Mouse (Mus musculus) CD8-positive naive resting alpha-beta T cell, adult 2 months (primary cell): ENCODE results near the gene Bean1.
"Not testable (repeated sequence)": the region's sequence is repeated elsewhere in the genome, so short reads cannot be mapped to it uniquely, and the experiment has no call there.

ENCODE experiments used
- DNase-seq, 2 experiments: peaks; one replicate each; pipeline ENCODE4 v3.0.0; 2022; ENCODE audit warnings: low read depth in 2 of 2, low spot score in 2 of 2

Bean1 gene

DNA sequence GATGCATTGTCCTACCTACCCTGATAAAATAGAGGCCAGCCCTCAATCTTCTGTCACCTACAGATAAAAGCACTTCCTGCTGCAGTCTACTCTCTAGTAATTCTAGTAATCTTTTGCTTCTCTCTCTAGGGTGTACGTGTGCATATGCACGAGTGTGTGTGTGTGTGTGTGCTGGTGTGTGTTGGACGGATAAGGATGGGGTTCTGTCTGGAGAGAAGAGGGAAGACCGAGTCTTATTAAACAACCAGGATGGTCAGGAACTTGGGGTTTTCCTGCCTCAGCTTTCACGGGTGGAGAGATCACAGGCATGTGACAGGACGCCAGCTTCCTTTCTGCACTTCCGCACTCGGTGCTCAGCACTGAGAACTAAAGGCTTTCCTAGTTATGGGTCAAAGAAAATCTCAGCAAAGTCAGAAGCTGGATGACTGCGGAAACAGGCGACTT lies 69.2 kb downstream of the Bean1 start:
- DNase-seq: peak; percentile 39 to 48

DNA sequence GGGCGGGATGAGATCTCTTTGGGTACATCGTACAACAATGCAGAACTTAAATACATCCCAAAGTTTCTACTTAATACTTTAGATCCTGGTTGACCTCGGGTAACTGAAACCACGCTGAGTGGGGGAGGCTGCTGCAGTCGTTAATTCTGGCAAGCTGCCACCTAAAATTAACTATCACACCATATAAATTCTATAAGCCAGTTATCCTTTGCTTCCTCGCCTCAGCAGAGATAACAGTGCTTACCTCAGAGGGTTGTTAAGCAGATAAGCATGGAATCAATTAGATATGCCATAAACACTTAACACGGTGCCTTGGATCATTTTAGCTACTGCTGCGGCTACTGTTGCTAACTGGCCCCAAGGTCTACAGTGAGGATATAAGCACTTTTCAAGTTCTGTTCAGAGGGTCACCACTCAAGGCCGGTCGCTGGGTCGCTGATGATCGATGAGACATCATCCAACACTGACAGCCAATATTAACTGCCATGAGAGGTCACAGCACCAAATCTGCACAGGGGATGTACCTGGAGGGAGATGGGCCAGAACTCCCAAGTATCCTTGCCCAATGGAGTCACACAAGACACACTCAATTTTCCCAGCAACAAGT lies 71.9 kb downstream of the Bean1 start:
- no peak for DNase-seq

DNA sequence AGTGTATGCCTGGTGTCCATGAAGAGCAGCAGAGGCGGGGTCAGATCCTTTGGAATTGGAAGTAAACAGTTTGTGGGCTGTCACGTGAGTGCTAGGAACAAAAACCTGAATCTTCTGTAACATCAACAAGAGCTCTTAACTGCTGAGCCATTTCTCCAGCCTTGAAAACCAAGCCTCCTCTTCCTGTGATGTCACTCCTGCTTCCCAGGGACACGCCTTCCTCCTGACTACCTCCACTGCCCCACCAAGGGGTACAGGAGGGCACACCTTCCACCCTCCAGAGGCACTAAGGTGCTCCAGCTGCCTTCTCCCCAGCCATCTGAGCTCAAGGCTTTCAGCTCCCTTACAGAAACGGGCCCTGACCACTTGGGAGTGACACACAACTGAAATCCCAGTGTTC lies 76.4 kb downstream of the Bean1 start:
- DNase-seq: no peak

DNA sequence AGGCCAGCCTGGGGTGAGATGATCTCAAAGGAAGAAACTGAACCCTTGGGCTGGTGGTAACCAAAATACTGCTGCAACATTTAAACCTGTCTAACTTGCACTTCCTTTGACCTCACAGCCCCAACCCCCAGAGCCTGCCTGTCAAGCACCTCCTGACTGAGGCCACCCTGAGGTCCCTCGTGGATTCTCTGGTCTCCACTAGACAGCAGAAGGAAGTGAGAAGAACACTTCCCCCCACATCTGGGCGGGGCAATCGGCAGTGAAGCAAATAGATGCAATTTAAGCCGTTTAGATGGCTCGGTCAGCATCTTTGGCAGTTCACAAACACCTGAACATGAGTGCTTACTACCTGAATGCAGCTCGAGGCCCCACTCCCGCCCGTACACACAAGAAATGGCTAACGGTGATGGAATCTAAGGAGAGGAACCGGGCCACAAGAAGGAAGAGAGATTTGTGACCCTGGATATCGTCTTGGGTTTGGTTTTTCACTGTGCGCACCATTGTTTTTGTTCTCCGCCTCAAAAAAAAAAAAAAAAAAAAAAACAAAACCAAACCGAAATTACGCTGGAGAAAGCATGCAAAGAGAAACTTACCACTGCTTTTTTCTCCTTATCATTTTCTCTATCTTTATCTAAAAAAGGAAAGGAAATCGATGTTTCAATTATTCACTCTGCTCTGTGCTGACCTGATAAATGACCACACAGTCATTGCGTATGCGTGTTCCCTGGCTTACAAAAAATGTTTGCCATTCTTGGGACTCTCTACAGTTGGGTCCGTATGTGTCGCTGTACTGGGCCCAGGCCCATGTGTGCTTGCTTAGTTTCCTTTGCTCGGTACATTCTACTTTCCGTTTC lies 77.0 kb downstream of the Bean1 start:
- peak; percentile 37 to 51 for DNase-seq

DNA sequence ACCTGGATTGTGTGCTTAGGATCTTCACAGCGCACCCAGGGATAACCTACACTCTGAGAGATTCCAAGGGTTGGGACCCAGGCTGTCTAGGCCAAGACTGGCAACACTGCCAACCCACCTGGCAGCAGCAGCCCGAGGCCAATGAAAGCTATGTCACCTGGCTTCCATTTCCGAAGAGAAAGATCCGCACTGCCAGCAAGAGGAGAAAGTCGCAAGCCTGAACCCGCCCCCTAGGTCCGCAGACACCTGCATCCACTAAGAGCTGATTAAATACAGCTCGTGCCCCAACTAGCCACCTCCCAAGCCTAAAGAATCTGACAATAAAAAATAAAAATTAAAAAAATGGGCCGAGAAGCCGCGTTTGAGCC lies 77.7 kb downstream of the Bean1 start:
- DNase-seq: peak in 1 of 2 experiments; percentile 9

DNA sequence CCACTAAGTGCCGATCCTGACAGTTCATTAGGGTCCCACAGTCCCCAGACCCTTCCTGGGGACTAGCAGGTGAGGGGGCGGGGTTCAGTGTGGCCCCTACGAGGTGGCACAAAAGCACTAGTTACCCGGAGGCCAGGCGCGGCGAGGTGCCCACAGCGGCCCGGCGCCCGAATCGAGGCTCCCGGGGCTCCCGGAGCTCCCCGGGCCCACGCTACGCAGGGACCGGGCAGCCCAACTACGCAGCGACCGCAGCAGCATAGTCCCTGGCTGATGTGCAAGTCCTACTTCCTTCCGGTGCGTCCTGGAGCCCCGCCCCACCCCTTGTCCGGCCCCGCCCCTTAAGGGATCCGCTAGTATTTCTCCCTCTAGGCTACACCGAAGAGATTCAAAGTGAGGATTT lies 78.0 kb downstream of the Bean1 start, which contains the start of gene Tk2:
TSS of gene Tk2 (minus strand) at position 283 of the 400 bp plus-strand sequence.
- peak; percentile 61 to 67 for DNase-seq

DNA sequence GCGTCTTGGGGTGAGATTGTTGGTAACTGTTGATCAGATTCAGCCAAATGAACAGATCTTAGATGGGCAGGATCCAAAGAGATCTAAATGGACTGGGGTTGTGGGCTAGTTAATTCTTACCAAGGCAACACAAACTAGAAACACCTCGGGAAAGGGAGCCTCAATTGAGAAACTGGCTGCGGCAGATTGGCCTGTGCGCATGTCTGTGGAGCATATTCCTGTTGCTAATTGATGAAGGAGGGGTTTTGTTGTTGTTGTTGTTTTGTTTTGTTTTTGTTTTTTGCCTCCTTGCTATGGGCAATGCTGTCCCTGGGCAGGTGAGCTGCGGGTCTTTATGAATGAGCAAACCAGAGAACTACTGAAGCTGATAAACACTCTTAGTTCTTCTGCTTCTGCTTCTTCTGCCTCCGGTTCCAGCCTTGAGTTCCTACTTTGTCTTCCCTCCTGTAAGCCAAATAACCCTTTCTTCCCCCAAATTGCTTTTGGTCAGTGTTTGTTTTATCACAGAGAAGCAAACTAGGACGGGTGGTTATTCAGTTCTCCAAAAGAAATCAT lies 79.3 kb downstream of the Bean1 start:
- no peak for DNase-seq

DNA sequence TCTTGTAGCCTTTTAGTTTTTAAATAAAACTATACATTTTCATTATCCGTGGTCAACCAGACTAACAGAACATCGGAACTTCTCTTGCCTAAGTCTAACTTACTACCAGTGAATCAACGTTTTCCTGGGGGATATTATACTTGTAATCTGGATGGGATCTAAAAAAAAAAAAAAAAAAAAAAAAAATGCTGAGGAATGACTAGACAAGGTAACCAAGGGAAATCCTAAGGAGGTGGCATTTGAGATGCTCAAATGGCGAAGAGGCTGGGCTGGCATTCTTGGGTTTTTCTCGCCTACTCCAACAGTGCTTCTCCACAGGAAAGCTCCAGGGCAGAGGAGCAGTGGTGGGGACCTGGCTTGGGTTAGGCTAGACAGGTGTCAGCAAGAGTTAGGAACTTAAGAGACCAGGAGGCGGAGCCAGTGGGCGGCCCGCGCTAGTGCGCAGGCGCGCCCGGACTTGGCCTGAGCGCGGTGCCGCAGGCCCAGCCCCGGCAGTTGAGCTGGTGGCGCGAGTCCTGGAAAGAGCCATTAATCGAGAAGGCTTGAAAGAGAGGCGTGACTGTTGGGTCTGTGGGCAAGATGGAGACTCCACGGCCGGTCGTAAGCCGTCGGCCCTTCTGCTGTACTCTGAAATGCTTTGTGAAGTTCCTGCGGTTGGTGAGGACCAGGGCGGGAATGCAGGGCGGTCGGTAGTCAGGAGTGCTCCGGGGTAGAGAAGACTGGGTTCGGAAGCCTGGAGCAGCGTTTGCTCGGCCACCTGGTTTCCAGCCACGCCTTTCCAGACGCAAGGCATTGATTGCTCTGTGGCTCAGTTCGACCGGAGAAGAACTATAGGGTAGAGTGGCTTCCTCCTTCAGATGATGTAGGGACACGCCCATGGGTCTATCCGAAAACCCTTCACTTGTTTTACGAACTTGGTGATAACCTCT lies 80.5 kb downstream of the Bean1 start, which contains the start of gene Cklf:
TSS of gene Cklf (plus strand) at position 423 of the 929 bp plus-strand sequence.
- peak; percentile 38 to 59 for DNase-seq

DNA sequence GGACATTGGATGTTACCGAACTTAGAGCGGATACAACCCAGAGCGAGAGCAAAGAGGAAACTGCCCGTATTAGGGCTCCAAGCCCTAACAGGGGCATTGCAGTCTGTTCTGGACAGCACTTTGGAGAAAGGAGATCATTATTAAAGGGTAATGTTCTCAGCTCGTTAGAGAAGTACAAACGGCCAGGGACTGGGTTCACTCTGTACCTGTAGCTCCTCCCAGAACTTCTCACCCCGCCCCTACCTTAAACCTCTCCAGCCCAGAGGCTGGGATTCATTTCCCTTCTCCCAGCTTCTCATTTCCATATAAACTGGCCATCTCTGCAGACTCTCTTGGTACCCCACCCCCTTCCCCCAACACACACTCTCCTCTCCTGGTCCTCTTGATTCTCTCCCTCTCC lies 81.2 kb downstream of the Bean1 start:
- DNase-seq: no peak

DNA sequence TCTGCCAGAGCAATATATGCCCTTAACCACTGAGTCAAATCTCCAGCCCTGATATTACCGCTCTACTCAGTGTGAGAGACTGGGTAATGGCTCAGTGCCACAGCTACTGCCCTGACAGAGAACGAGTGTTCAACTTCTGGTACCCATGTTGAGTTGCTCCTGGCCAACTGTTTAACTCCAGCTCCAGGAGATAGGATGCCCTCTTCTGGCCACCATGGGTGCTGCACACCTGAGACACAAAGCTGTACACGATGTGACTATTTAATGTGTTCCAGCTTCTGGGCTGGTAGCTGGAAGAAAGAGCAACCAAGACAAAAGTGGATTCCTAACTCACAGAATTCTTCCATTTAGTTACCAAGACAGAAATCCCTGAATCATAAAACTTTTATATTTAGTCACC lies 82.8 kb downstream of the Bean1 start:
- peak; percentile 57 to 66 for DNase-seq

DNA sequence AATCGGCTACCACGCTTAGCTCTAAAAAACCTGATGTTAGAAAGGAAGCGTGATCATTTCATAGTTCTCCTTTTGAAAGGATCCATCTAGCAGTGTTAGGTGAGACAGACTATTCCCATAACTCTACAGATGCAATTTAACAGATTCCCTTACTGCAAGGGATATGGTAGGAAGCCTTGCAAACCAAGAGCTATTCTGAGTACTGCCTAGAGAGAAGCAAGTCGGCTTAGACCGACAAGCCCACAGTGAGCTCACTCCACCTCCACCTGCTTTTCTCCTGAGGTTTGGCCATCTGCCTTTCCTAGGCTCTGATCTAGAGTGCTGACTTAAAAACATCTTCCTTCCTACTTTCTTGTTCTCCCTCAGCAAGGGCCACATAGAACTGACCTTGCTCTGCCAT lies 91.6 kb downstream of the Bean1 start:
- not testable (repeated sequence) for DNase-seq

DNA sequence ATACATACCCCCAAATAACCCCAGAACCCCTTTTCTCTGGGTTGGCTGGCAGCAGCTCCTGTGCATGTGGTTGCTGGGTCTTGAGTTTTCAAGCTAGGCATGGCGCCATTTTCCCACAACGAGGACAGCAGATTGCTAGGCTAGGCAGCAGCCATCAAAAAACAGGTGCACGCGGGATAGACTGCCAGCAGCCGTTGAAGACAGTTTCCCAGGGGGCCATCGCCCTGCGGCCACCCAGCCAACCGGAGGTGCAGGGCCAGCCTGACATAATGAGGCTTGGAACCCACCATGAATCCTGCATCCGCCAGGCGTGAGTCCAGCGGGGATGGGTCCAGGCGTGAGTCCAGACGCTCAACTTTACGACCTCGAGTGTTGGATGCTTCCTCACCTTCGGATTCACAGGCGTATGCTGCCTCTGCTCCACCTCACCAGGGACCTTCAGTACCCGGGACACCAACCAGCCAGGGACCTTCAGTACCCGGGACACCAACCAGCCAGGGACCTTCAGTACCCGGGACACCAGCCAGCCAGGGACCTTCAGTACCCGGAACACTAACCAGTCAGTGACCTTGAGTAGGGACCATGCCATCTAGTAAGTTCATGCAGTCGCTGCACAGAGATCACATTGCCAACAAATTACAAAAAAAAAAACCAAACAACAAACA lies 94.2 kb downstream of the Bean1 start:
- DNase-seq: not testable (repeated sequence)

DNA sequence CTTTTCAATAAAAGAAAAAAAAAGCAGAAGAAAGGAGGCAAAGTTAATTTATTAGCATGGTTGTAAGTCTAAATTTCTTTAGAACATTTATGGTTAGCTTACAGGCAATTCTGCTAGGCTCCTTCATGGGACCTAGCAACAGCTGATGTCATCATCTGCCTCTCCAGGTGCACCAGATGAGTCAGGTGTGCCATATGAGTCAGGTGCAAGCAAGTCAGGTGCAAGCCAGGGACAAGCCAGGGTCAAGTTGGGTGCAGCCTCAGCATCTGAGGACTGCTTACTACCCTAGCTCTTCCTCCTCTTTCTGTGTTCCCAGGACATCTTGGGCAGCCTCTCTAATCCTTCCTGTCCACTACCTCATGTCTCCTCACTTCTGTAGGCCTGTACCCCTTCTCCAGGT lies 98.1 kb downstream of the Bean1 start:
- DNase-seq: no peak
